Mouse (Mus musculus): Measurements from ENCODE around the gene Thap12. TPM values are rescaled to one million over a fixed set of nuclear protein-coding genes. Genes with fewer than 3 reads are reported as not detected.

Thap12 gene
- 38.6 and 39.5 TPM in 2 replicates for polyA plus RNA-seq (2012; rRNA removed)

GRCm38 (mm10) chr7:98702283-98703240 is at the start of gene Thap12:
Gene Thap12 (plus strand): TSS chr7:98703103.

GRCm38 (mm10) chr7:98656531-98657221 is 46.2 kb upstream of the Thap12 start, which contains the start of gene Emsy:
Gene Emsy (minus strand): TSS chr7:98656783.

Other genes starting within 250 kb of the Thap12 start
- gene Lrrc32, start 213.8 kb upstream of the Thap12 start, polyA plus RNA-seq (2012; rRNA removed), result 4.3 and 6.8 TPM in 2 replicates
- 58.2 TPM in 2 replicates for gene Emsy, start 46.3 kb upstream of the Thap12 start, polyA plus RNA-seq (2012; rRNA removed)
- gene Wnt11, start 132.0 kb downstream of the Thap12 start, polyA plus RNA-seq (2012; rRNA removed), result 5.0 and 20.0 TPM in 2 replicates

All from central nervous system, embryonic 14 days (tissue).